Mouse (Mus musculus) limb, embryonic 11.5 days (tissue): Measurements from ENCODE around the gene Akap1. TPM values are rescaled to one million over a fixed set of nuclear protein-coding genes. Genes with fewer than 3 reads are reported as not detected.

Source experiments
- ATAC-seq: fragments of 200-750 bp; cut with Nextera tagmentation; 2 replicates; pipeline ENCODE4 v1.8.0; 2017; ENCODE audit warnings: low read depth; ENCODE audit not compliant: insufficient number of reproducible peaks, low FRiP score, low TSS enrichment
- DNase-seq: peaks from one replicate; pipeline ENCODE4 v3.0.0-alpha.2; 2015; ENCODE audit warnings: low spot score
- H3K27ac ChIP-seq: fragments of 300-500 bp; sonication (generic); replicated peaks from 2 replicates; pipeline ENCODE4 v1.5.1; 2014; ENCODE audit warnings: low read depth, mild to moderate bottlenecking, low read length
- H3K27me3 ChIP-seq: fragments of 300-500 bp; sonication (generic); 2 replicates; pipeline ENCODE4 v1.6.1; 2014; ENCODE audit warnings: mild to moderate bottlenecking, low read length, mixed read lengths; ENCODE audit not compliant: control insufficient read depth, insufficient read depth
- H3K36me3 ChIP-seq: fragments of 300-500 bp; sonication (generic); 2 replicates; pipeline ENCODE4 v1.6.1; 2014; ENCODE audit warnings: mild to moderate bottlenecking, low read length, moderate library complexity, mixed read lengths; ENCODE audit not compliant: control insufficient read depth, insufficient read depth
- H3K4me1 ChIP-seq: fragments of 300-500 bp; sonication (generic); 2 replicates; pipeline ENCODE4 v1.6.1; 2014; ENCODE audit warnings: low read length, mixed read lengths; ENCODE audit not compliant: control insufficient read depth, insufficient read depth
- H3K4me2 ChIP-seq: fragments of 300-500 bp; sonication (generic); 2 replicates; pipeline ENCODE4 v1.6.1; 2014; ENCODE audit warnings: low read depth, mild to moderate bottlenecking, moderate library complexity; ENCODE audit not compliant: severe bottlenecking
- H3K4me3 ChIP-seq: fragments of 300-500 bp; sonication (generic); 2 replicates; pipeline ENCODE4 v1.5.1; 2014; ENCODE audit warnings: low read depth, low read length
- H3K9ac ChIP-seq: fragments of 300-500 bp; sonication (generic); 2 replicates; pipeline ENCODE4 v1.6.1; 2014; ENCODE audit warnings: mild to moderate bottlenecking, low read length
- H3K9me3 ChIP-seq: fragments of 300-500 bp; sonication (generic); 2 replicates; pipeline ENCODE4 v1.6.1; 2016; ENCODE audit warnings: low read length; ENCODE audit not compliant: control insufficient read depth
- WGBS: fragments of 180-500 bp; shearing (Covaris S2); extraction: QIAGEN DNeasy Blood & Tissue Kit; methylation state at CpG from one replicate; pipeline ENCODE4 v1.1.7; 2014; 5-methylcytosine and 5-hydroxymethylcytosine counted together
- polyA plus RNA-seq: library from polyadenylated mRNA; unstranded; fragments of >200 nt; fragmentation: Nextera tagmentation; extraction: Ambion mirVana; gene quantifications from 2 replicates; pipeline ENCODE4 v1.2.1, GENCODE M21; 2014

Akap1 gene
- polyA plus RNA-seq, 1 experiment from 2014 or later = 9.8 TPM

- ATAC-seq = no peak
- H3K27ac ChIP-seq = no peak overlapping the region
Observed at GRCm38 (mm10) chr11:88820742-88821576, 43.4 kb downstream of the Akap1 start.

GRCm38 (mm10) chr11:88820253-88820652, 44.1 kb downstream of the Akap1 start:
- Histone ChIP-seq H3K4me2 (peak overlapping the region; percentile 13; the same call in 1 of the 2 replicates), H3K36me3 (no peaks in the 10 kb centered on the region)

More at GRCm38 (mm10) chr11:88820742-88821576, 43.4 kb downstream of the Akap1 start:
- 5% methylated on average over 24 of the region's 24 CpGs for WGBS
- Histone ChIP-seq H3K27me3 (peaks cover 7% of the 10 kb centered on the region; the same call in 1 of the 2 replicates), H3K9ac (peak overlapping the region; percentile 22; the same call in 1 of the 2 replicates), H3K4me3 (no peak overlapping the region), H3K4me2 (peak overlapping the region; percentile 13; the same call in 1 of the 2 replicates), H3K36me3 (no peaks in the 10 kb centered on the region), H3K4me1 (peaks cover 11% of the 10 kb centered on the region; the same call in 1 of the 2 replicates), H3K9me3 (no peaks in the 10 kb centered on the region)
- peak; percentile 62 for DNase-seq

DNA sequence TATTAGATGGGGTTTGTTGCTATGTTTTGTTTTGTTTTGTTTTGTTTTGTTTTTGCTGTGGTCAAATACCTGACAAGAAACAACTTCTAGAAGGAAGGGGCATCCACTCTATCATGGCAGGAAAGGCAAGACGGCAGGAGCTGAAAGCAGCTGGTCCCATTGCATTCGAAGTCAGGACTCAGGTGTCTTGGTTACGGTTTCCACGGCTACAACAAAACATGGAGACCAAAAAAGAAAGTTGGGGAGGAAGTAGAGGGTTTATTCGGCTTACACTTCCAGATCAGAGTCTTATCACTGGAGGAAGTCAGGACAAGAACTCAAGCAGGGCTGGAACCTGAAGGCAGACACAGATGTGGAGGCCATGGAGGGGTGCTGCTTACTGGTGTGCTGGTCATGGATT, 47.3 kb downstream of the Akap1 start:
- no peak overlapping the region for H3K9ac ChIP-seq
- peaks cover 10% of the 10 kb centered on the region; the same call in 1 of the 2 replicates for H3K4me1 ChIP-seq
- no peak overlapping the region for H3K27ac ChIP-seq
- DNase-seq = no peak
- no peak overlapping the region for H3K4me3 ChIP-seq
- no peaks in the 10 kb centered on the region for H3K36me3 ChIP-seq
- 87% methylated on average over 5 of the region's 5 CpGs for WGBS
- no peak for ATAC-seq
- H3K27me3 ChIP-seq = peaks cover 7% of the 10 kb centered on the region; the same call in 1 of the 2 replicates
- H3K4me2 ChIP-seq = no peak overlapping the region
- no peaks in the 10 kb centered on the region for H3K9me3 ChIP-seq

More at GRCm38 (mm10) chr11:88820253-88820652, 44.1 kb downstream of the Akap1 start:
- Histone ChIP-seq H3K9me3 (no peaks in the 10 kb centered on the region), H3K4me1 (peaks cover 11% of the 10 kb centered on the region; the same call in 1 of the 2 replicates), H3K4me3 (no peak overlapping the region), H3K9ac (no peak overlapping the region), H3K27ac (no peak overlapping the region), H3K27me3 (peaks cover 7% of the 10 kb centered on the region; the same call in 1 of the 2 replicates)
- WGBS = 20% methylated on average over 6 of the region's 6 CpGs
- DNase-seq = no peak
- no peak for ATAC-seq

DNA sequence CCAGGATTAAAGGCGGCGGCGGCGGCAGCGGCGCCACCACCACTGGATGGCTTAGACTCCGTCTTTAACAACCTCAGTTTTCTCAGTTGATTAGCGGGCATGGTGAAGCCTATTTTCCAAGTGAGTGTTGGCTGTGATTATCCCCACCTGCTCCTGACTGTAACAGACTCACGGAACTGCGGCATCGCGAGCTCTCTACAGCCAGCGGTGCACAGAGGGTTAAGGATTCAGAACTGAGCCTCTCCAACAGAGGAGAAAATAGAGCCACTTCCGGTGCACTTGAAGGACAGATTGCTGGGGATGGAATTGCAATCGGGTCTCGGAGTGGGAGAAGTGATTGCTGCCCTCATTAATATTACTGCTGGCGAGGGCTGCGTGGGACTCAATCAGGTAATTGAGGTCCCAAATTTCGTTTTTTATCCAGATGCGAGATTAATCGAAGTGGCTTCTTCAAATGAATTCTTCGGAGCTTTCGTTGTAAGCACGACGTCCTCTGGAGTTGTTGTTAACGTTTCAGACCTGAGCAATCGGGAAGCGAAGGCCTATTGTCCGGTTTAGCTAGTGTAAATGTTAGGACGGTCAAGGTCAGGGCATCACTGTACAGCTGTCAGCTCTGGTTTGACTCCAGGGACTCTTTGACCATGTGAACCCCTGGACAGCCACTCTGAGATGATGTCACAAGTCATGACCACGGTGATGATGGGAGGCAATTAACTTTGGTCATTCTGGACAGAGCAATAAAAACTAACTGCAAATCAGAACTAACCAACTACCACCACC, 61.0 kb downstream of the Akap1 start:
- no peak overlapping the region for H3K9ac ChIP-seq
- H3K4me3 ChIP-seq = no peak overlapping the region
- no peaks in the 10 kb centered on the region for H3K36me3 ChIP-seq
- H3K9me3 ChIP-seq = 0 out of 2 replicates have a peak, but pooled peaks cover 2% of the 10 kb centered on the region
- no peaks in the 10 kb centered on the region for H3K27me3 ChIP-seq
- WGBS = 54% methylated on average over 31 of the region's 31 CpGs
- peak overlapping the region; percentile 11 for H3K4me2 ChIP-seq
- ATAC-seq (no peak), DNase-seq (no peak)
- H3K27ac ChIP-seq = no peak overlapping the region
- no peaks in the 10 kb centered on the region for H3K4me1 ChIP-seq

GRCm38 (mm10) chr11:88796207-88796606, 68.2 kb downstream of the Akap1 start:
- H3K4me1 ChIP-seq = no peaks in the 10 kb centered on the region
- H3K9ac ChIP-seq = no peak overlapping the region
- no peak for DNase-seq
- H3K27me3 ChIP-seq = no peaks in the 10 kb centered on the region
- no peak overlapping the region for H3K4me3 ChIP-seq
- 89% methylated on average over 8 of the region's 8 CpGs for WGBS
- H3K4me2 ChIP-seq = no peak overlapping the region
- H3K9me3 ChIP-seq = no peaks in the 10 kb centered on the region
- no peaks in the 10 kb centered on the region for H3K36me3 ChIP-seq
- no peak overlapping the region for H3K27ac ChIP-seq
- ATAC-seq = no peak

GRCm38 (mm10) chr11:88789893-88790292, 74.5 kb downstream of the Akap1 start:
- H3K36me3 ChIP-seq = no peaks in the 10 kb centered on the region
- DNase-seq (no peak), ATAC-seq (no peak)
- no peak overlapping the region for H3K9ac ChIP-seq
- no peaks in the 10 kb centered on the region for H3K27me3 ChIP-seq
- H3K4me1 ChIP-seq = no peaks in the 10 kb centered on the region
- WGBS = 80% methylated on average over 2 of the region's 2 CpGs
- H3K9me3 ChIP-seq = no peaks in the 10 kb centered on the region
- H3K27ac ChIP-seq = no peak overlapping the region
- H3K4me3 ChIP-seq = no peak overlapping the region
- H3K4me2 ChIP-seq = no peak overlapping the region

DNA sequence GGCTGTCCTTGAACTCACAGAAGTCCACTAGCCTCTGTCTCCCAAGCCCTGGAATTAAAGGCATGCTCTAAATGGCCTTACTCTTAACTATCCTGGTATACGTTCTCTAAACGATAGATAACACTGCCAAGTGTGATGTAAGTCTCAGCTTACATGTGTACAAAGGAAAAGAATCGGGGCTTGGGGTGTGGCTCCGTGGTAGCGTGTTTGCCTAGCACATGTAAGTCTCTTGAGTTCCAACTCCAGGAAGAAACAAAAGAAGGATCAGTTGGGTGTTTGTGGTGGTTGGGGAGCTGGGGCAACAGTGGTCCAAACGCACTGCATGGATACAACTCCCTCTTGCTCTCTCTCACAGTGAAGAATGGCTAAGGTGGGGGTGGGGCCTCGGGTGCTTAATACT, 77.6 kb downstream of the Akap1 start:
- Histone ChIP-seq H3K9me3 (no peaks in the 10 kb centered on the region), H3K27ac (no peak overlapping the region), H3K4me3 (no peak overlapping the region), H3K4me1 (no peaks in the 10 kb centered on the region), H3K27me3 (no peaks in the 10 kb centered on the region), H3K4me2 (no peak overlapping the region), H3K9ac (no peak overlapping the region), H3K36me3 (no peaks in the 10 kb centered on the region)
- 85% methylated on average over 7 of the region's 7 CpGs for WGBS
- no peak for DNase-seq
- ATAC-seq = no peak

GRCm38 (mm10) chr11:88783525-88783924, 80.9 kb downstream of the Akap1 start:
- WGBS = 89% methylated on average over 4 of the region's 4 CpGs
- no peaks in the 10 kb centered on the region for H3K4me1 ChIP-seq
- no peak overlapping the region for H3K27ac ChIP-seq
- no peak overlapping the region for H3K4me2 ChIP-seq
- H3K36me3 ChIP-seq = no peaks in the 10 kb centered on the region
- no peaks in the 10 kb centered on the region for H3K27me3 ChIP-seq
- H3K9ac ChIP-seq = no peak overlapping the region
- H3K4me3 ChIP-seq = no peak overlapping the region
- no peaks in the 10 kb centered on the region for H3K9me3 ChIP-seq
- ATAC-seq (no peak), DNase-seq (no peak)
